8 mouse cellular contexts compared by ENCODE assay signal in the genomic region with DNA sequence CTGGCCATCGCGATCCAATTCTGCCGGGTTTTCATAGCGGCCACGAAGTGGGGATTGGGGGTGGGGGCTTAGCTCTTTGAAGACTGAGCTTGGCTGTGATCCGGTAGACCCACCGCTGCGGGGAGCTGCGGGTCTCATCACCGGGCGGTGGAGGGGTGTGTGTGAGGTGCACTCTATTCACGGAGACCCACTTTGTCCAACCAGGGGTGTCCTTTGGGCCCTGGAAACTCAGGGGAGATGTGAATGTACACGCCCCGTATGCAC. TPM values are rescaled to one million over a fixed set of nuclear protein-coding genes. Genes with fewer than 3 reads are reported as not detected.
DNase-seq lines count a peak whose midpoint lies in the region; ATAC-seq and TF ChIP-seq lines count a peak whose summit lies in the region.

No protein-coding gene starts in this region.

- H3K4me1 ChIP-seq in erythroblast, embryonic 14.5 days (ENCODE audit: control insufficient read depth): peaks cover 48% of the 10 kb centered on the region
- peaks cover 34% of the 10 kb centered on the region for H3K4me1 ChIP-seq in forebrain, embryonic 12.5 days
- peaks cover 20% of the 10 kb centered on the region for H3K4me1 ChIP-seq in liver, embryonic 11.5 days (replicated peaks; ENCODE audit: control insufficient read depth, insufficient read depth, low read length)

- TF ChIP-seq CTCF in C2C12 (IDR thresholded peaks at IDR 0.05; ENCODE audit: control insufficient read depth, insufficient read depth, insufficient read length): no peak

- peak overlapping the region; percentile 66 for H3ac ChIP-seq in C2C12 (ENCODE audit: control insufficient read depth, insufficient read length, low read depth)

- H3K79me3 ChIP-seq in C2C12 (ENCODE audit: low read depth): peaks cover 36% of the 10 kb centered on the region

- no peaks in the 10 kb centered on the region for H3K36me3 ChIP-seq in erythroblast, embryonic 14.5 days (ENCODE audit: control insufficient read depth)
- peaks cover 5% of the 10 kb centered on the region for H3K36me3 ChIP-seq in C2C12 (ENCODE audit: control insufficient read depth, insufficient read depth)
- no peaks in the 10 kb centered on the region for H3K36me3 ChIP-seq in forebrain, embryonic 12.5 days (replicated peaks)
- H3K36me3 ChIP-seq in liver, embryonic 11.5 days (ENCODE audit: control insufficient read depth, insufficient read depth, low read length): no peaks in the 10 kb centered on the region

- under 1% methylated on average over 14 of the region's 14 CpGs for WGBS in forebrain, embryonic 12.5 days
- under 1% methylated on average over 14 of the region's 14 CpGs for WGBS in liver, embryonic 11.5 days

- peak overlapping the region; percentile 100 for H3K27ac ChIP-seq in forebrain, embryonic 12.5 days
- peak overlapping the region; percentile 98 for H3K27ac ChIP-seq in liver, embryonic 11.5 days (ENCODE audit: low read depth, low read length)

- H3K4me2 ChIP-seq in forebrain, embryonic 12.5 days: peak overlapping the region; percentile 92
- H3K4me2 ChIP-seq in liver, embryonic 11.5 days: peak overlapping the region; percentile 95

- H3K4me3 ChIP-seq in erythroblast, embryonic 14.5 days (replicated peaks): peak overlapping the region; percentile 87
- peak overlapping the region; percentile 53 for H3K4me3 ChIP-seq in C2C12 (ENCODE audit: insufficient read depth, poor library complexity, severe bottlenecking)
- H3K4me3 ChIP-seq in forebrain, embryonic 12.5 days (replicated peaks): peak overlapping the region; percentile 94
- peak overlapping the region; percentile 97 for H3K4me3 ChIP-seq in liver, embryonic 11.5 days (ENCODE audit: low read depth, low read length)

- DNase-seq in liver, embryonic 11.5 days (ENCODE audit: low spot score): no peak
- no peak for DNase-seq in adrenal gland, adult 2 months
- no peak for DNase-seq in ovary, postnatal 14 days (ENCODE audit: low spot score)
- DNase-seq in kidney, postnatal 10 days: no peak

- no peak for ATAC-seq in erythroblast, adult 5-6 weeks (replicated peaks; ENCODE audit: low FRiP score, poor library complexity, severe bottlenecking)
- ATAC-seq in forebrain, embryonic 12.5 days (ENCODE audit: low FRiP score): peak; percentile 55
- peak; percentile 25 for ATAC-seq in liver, embryonic 11.5 days (replicated peaks; ENCODE audit: low FRiP score)

- peaks cover 24% of the 10 kb centered on the region for H3K27me3 ChIP-seq in erythroblast, embryonic 14.5 days (ENCODE audit: control insufficient read depth)
- H3K27me3 ChIP-seq in C2C12 (ENCODE audit: control insufficient read depth, insufficient read depth, insufficient read length): no peaks in the 10 kb centered on the region
- 0 out of 2 replicates have a peak, but pooled peaks cover 5% of the 10 kb centered on the region for H3K27me3 ChIP-seq in forebrain, embryonic 12.5 days
- no peaks in the 10 kb centered on the region for H3K27me3 ChIP-seq in liver, embryonic 11.5 days (replicated peaks; ENCODE audit: control insufficient read depth, insufficient read depth, low read length)

- peak overlapping the region; percentile 98 for H3K9ac ChIP-seq in forebrain, embryonic 12.5 days
- peak overlapping the region; percentile 87 for H3K9ac ChIP-seq in liver, embryonic 11.5 days (ENCODE audit: low read depth, low read length)

- peaks cover 41% of the 10 kb centered on the region for H3K79me2 ChIP-seq in C2C12 (ENCODE audit: control insufficient read depth, insufficient read depth)

- H3K9me3 ChIP-seq in erythroblast, embryonic 14.5 days (ENCODE audit: control insufficient read depth, low read length): no peaks in the 10 kb centered on the region
- H3K9me3 ChIP-seq in forebrain, embryonic 12.5 days: no peaks in the 10 kb centered on the region
- no peaks in the 10 kb centered on the region for H3K9me3 ChIP-seq in liver, embryonic 11.5 days (ENCODE audit: control insufficient read depth, low read length)

TF ChIP-seq in C2C12, 6 proteins besides CTCF, POLR2A, EP300 and RAD21:
- TF ChIP-seq CEBPB (IDR thresholded peaks at IDR 0.05; ENCODE audit: low read depth): no peak
- no peak for TF ChIP-seq MYOD1 (IDR thresholded peaks at IDR 0.05; ENCODE audit: control insufficient read depth, insufficient read length, low read depth)
- no peak for TF ChIP-seq MAX (IDR thresholded peaks at IDR 0.05)
- no peak for TF ChIP-seq MYOG (IDR thresholded peaks at IDR 0.05; ENCODE audit: control insufficient read depth, extremely low read depth, insufficient read length)
- TF ChIP-seq USF1 (IDR thresholded peaks at IDR 0.05; ENCODE audit: low read depth): no peak
- no peak for TF ChIP-seq FOSL1 (IDR thresholded peaks at IDR 0.05; ENCODE audit: insufficient read depth, low read length, poor library complexity, severe bottlenecking)

RNA-seq across cellular contexts. Expression of a gene that starts 0.7 kb away (rescaled TPM):
- polyA plus RNA-seq in erythroblast, embryonic 14.5 days (2012): 0.32 and 0.36 TPM in 2 replicates
- total RNA-seq in erythroblast, adult 5-6 weeks (2015; ENCODE audit: low replicate concordance): 24.7 and 26.5 TPM in 2 replicates
- total RNA-seq in erythroblast, adult 5-6 weeks (2017; ENCODE audit: low replicate concordance): 21.7 and 29.8 TPM in 2 replicates
- polyA plus RNA-seq in C2C12 (2012; fragmentation: generic; extraction: Trizol): 9.6 TPM
- polyA plus RNA-seq in forebrain, embryonic 12.5 days (2016; fragmentation: Nextera tagmentation; extraction: Ambion mirVana): 14.0 and 14.3 TPM in 2 replicates
- 6.6 and 6.8 TPM in 2 replicates for polyA plus RNA-seq in liver, embryonic 11.5 days (2014; fragmentation: Nextera tagmentation; extraction: Ambion mirVana)
- 10 to 100 TPM; 71.3 to 76.2 TPM for total RNA-seq in adrenal gland, adult 2 months (2021)
- polyA plus RNA-seq in adrenal gland, adult 2 months (2012; rRNA removed): 25.5 and 38.3 TPM in 2 replicates

RNA-seq across cellular contexts. Expression of a gene that starts 17.0 kb away (rescaled TPM):
- polyA plus RNA-seq in erythroblast, embryonic 14.5 days (2012): 0.06 and 0.11 TPM in 2 replicates
- total RNA-seq in erythroblast, adult 5-6 weeks (2015; ENCODE audit: low replicate concordance): 16.3 and 25.7 TPM in 2 replicates
- total RNA-seq in erythroblast, adult 5-6 weeks (2017; ENCODE audit: low replicate concordance): 11.6 and 19.2 TPM in 2 replicates
- 10.4 TPM for polyA plus RNA-seq in C2C12 (2012; fragmentation: generic; extraction: Trizol)
- polyA plus RNA-seq in forebrain, embryonic 12.5 days (2016; fragmentation: Nextera tagmentation; extraction: Ambion mirVana): 98.4 and 98.9 TPM in 2 replicates
- polyA plus RNA-seq in liver, embryonic 11.5 days (2014; fragmentation: Nextera tagmentation; extraction: Ambion mirVana): 58.3 and 58.6 TPM in 2 replicates
- 10 to 100 TPM; 79.1 to 86.3 TPM for total RNA-seq in adrenal gland, adult 2 months (2021)
- polyA plus RNA-seq in adrenal gland, adult 2 months (2012; rRNA removed): 1.6 and 2.0 TPM in 2 replicates
